Mouse (Mus musculus) heart, postnatal 10 days (tissue): ENCODE results near the gene Dlat. TPM values are rescaled to one million over a fixed set of nuclear protein-coding genes. Genes with fewer than 3 reads are reported as not detected.
A peak's percentile ranks its signal among the peaks of the same experiment; 100 is the strongest.

Experiments used
- DNase-seq, 2 experiments: peaks; one replicate each; pipeline ENCODE4 v3.0.0; 2021
- intact Hi-C: fragments of 180-260 bp; cut with DNase I; formaldehyde crosslinking; loops from one replicate; pipeline ENCODE4 v1.15.1; 2025
- total RNA-seq, 2 experiments: library from RNA; stranded (reverse); gene quantifications; 2 replicates each; pipeline ENCODE4 v1.2.3; 2021

Gene Dlat
- total RNA-seq, 2 experiments from 2014 or later, result 336 to 364 TPM

- peak; percentile 15 to 27 for DNase-seq
Measured at GRCm38 (mm10) chr9:50601536-50601935, 58.0 kb downstream of the Dlat start.

GRCm38 (mm10) chr9:50596973-50597372 is 62.6 kb downstream of the Dlat start:
- intact Hi-C loops, result no loop called here
- peak; percentile 19 to 37 for DNase-seq

More at GRCm38 (mm10) chr9:50601536-50601935, 58.0 kb downstream of the Dlat start:
- intact Hi-C loops, result loop anchor here (5.0 kb wide), 2 partner anchors 139 to 166 kb away; partner anchors contain the start of gene Fdxacb1

GRCm38 (mm10) chr9:50594794-50595417 is 64.7 kb downstream of the Dlat start:
- intact Hi-C loops, result no loop called here
- DNase-seq, result no peak

GRCm38 (mm10) chr9:50593544-50593943 is 66.0 kb downstream of the Dlat start:
- intact Hi-C loops, result no loop called here
- peak in 1 of 2 experiments; percentile 41 for DNase-seq

GRCm38 (mm10) chr9:50592955-50593354 is 66.6 kb downstream of the Dlat start:
- DNase-seq, result no peak
- intact Hi-C loops, result no loop called here

GRCm38 (mm10) chr9:50590856-50591518 is 68.6 kb downstream of the Dlat start:
- peak; percentile 10 to 16 for DNase-seq
- intact Hi-C loops, result no loop called here

GRCm38 (mm10) chr9:50586955-50587354 is 72.6 kb downstream of the Dlat start:
- no peak for DNase-seq
- intact Hi-C loops, result no loop called here

- DNase-seq, result no peak
- intact Hi-C loops, result no loop called here
Measured at GRCm38 (mm10) chr9:50585145-50585818, 74.3 kb downstream of the Dlat start.

Other genes with a start within 250 kb of the Dlat start
- 1 to 10 TPM; 1.2 to 2.6 TPM for gene Plet1, start 165.3 kb downstream of the Dlat start, total RNA-seq
- 10 to 100 TPM; 31.7 to 36.8 TPM for gene Pts, start 131.1 kb downstream of the Dlat start, total RNA-seq
- 1 to 10 TPM; 1.3 to 2.5 TPM for gene Il18, start 105.0 kb downstream of the Dlat start, total RNA-seq
- gene Bco2, start 104.6 kb downstream of the Dlat start, total RNA-seq, result under 1 TPM; 0.19 to 0.20 TPM
- gene Tex12, start 98.5 kb downstream of the Dlat start, total RNA-seq, result not detected
- 100 to 1,000 TPM; 780 to 786 TPM for gene Sdhd, start 56.0 kb downstream of the Dlat start, total RNA-seq
- gene Timm8b, start 55.9 kb downstream of the Dlat start, total RNA-seq, result 100 to 1,000 TPM; 215 to 218 TPM
- gene Pih1d2, start 42.5 kb downstream of the Dlat start, total RNA-seq, result under 1 TPM; 0.26 to 0.92 TPM
- gene Nkapd1, start 42.3 kb downstream of the Dlat start, total RNA-seq, result 10 to 100 TPM; 22.6 to 23.3 TPM
- gene Dixdc1, start 79.7 kb upstream of the Dlat start, total RNA-seq, result 1 to 10 TPM; 7.4 to 7.7 TPM
- gene 2310030G06Rik, start 86.8 kb upstream of the Dlat start, total RNA-seq, result 1 to 10 TPM; 3.6 to 5.6 TPM
- gene Cryab, start 91.5 kb upstream of the Dlat start, total RNA-seq, result 1,000 to 10,000 TPM; 1,315 to 1,426 TPM
- 100 to 1,000 TPM; 119 to 133 TPM for gene Hspb2, start 92.6 kb upstream of the Dlat start, total RNA-seq
- 1 to 10 TPM; 6.6 to 6.9 TPM for gene Fdxacb1, start 108.5 kb upstream of the Dlat start, total RNA-seq
- gene Alg9, start 115.2 kb upstream of the Dlat start, total RNA-seq, result 10 to 100 TPM; 10.5 to 16.1 TPM
- gene 1110032A03Rik, start 115.7 kb upstream of the Dlat start, total RNA-seq, result 10 to 100 TPM; 12.5 to 13.9 TPM
- 10 to 100 TPM; 14.7 to 16.4 TPM for gene Ppp2r1b, start 185.5 kb upstream of the Dlat start, total RNA-seq